Mouse (Mus musculus) left cerebral cortex, adult 11 months (tissue): Measurements from ENCODE around the gene Rnf41.

ENCODE experiments used
- DNase-seq: peaks from one replicate; pipeline ENCODE4 v3.0.0; 2022; ENCODE audit warnings: low spot score

The Rnf41 gene

DNA sequence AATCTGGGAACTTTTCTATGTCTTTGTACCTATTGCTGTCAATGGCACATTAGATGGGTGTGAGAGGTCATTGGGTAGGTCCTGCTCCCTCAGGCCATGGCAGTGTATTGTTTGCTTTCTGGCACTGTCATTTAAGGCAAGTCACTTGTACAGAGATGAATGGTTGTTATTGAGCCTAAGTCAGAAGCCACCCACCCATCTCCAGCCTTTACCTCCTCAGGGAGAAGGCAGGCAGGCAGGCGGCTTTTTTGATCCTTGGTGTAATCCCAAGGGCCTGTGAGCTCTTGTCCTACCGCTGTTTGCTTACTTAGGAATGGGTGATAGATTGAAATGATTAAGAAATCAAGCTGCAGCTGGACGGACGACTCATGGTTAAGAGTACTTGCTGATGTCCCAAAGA is 18.0 kb downstream of the Rnf41 start:
- DNase-seq, result no peak

- DNase-seq, result no peak
Measured at GRCm38 (mm10) chr10:128433417-128433816, 22.0 kb downstream of the Rnf41 start.

DNA sequence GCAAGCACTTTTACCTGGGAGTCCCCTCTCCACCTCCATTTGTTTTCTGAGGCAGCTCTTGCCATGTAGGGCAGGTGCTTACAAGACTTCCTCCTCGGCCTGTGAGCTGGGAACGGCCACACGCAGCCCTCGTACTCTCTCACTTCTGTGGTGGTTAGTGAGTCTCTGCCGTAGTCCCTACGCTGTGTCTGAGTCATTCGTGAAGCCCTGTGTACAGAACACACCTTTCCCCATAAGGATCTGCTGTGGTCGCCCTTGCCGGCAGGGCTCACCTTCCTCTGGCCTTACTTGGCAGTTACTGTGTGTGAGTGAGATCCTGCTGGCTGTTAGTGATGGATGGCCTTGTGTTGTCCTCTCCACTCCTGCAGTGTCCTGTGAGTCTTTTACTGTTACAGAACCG is 23.2 kb downstream of the Rnf41 start:
- DNase-seq, result no peak

DNA sequence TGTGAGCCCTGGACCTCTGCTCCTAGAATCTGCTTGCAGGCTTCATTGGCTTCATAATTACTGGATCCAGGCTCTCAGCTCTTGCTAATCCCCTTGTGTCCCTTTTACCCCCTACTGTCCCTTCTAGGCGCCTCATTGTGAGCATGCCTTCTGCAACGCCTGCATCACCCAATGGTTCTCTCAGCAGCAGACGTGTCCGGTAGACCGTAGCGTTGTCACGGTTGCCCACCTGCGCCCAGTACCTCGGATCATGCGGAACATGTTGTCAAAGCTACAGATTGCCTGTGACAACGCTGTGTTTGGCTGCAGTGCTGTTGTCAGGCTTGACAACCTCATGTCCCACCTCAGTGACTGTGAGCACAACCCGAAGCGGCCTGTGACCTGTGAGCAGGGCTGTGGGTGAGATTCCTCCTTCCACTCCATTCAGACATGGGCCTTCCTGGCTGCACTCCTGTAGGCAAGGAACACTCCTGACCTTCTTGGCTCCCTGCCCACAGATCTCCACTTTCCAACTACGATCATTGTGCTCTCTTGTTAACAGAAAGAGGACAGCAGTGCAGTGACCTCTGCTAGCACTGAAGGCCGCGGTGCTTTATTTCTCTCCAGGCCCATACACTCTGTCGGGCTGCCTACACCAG is 23.8 kb downstream of the Rnf41 start:
- DNase-seq, result no peak

DNA sequence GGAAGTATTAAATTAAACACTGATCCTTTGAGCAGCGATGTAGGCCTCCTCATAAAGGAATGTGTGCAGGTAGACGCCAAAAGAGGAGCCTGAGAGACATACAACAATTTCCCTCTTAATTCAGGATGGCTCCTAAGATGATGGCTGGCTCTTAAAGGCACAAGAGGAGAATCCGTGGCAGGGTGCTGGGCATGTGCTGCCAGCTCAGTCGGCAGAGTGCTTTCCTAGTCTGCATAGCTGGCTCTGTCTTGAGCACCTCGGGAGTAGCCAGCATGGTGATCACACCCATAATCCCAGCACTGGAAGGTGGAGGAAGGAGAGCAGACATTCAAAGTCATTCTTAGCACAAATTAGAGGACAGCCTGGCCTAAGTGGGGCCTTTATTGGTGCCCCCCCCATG is 24.4 kb downstream of the Rnf41 start:
- no peak for DNase-seq

- no peak for DNase-seq
Measured at GRCm38 (mm10) chr10:128436376-128436775, 24.9 kb downstream of the Rnf41 start.

DNA sequence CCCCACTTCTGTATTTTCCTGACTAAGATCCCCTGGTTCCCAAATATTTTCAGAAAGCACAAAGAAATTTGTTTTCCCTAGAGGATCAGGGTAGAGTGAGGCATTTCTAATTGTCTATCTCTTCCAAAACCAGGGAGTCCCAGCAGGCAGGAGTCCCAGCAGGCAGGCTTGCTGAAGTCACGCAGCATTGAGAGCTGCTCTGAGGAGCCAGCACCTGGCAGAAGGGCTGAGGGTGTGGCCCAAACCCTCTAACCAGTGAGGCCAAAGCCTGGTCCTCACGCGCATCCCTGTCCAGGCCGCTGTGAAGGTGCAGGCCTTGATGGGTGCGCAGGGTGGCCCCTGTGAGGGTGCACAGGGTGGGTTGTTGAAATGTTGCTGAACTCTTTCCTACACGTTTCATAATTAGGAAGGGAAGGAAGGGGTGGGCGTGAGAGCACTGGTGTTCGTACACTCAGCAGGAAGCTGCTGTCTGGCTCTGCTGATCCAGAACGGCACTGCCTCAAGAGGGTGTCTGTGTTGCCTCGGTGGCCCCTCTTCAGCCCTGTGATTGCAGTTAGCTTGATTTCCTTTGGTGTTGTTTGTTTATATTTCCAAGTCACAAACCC is 27.3 kb downstream of the Rnf41 start:
- peak; percentile 42 for DNase-seq

- DNase-seq, result no peak
Measured at GRCm38 (mm10) chr10:128440407-128440806, 28.9 kb downstream of the Rnf41 start.

DNA sequence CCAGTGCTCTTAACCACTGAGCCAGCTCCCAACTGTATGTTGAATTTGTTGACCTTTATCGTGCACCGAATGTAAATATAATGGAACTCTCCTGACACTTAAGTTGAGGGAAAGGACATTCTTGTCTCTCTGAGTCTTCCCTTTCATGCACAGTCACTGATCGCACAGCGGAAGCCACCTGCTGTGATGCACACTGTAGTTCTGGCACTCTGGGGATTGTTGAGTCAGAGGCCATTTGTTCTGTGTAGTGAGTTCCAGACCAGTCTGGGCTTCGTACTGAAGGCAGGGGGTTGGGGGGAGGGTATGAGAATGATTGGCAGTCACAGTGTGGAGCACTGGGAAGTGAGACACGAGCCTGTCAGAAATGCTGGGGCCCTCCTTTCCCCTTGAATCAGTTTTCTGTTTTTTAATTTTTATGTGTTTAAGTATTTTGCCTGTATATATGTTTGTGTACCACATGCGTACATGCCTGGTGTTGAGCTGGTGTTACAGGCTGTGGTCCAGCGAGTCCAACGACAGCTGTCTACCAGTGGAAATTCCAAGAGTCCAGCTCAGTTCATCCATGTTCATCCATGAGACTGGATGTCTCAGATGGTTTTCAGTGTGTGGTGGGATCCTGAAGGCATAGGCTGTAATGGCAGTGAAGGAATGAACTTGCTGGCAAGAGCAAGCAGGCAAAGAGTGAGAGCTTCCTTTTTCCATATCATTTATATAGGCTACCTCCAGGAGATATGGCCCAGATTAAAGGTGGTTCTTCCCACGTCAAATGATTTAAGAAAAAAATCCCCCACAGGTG is 30.1 kb downstream of the Rnf41 start:
- DNase-seq, result no peak

- DNase-seq, result no peak
Measured at GRCm38 (mm10) chr10:128442718-128443117, 31.3 kb downstream of the Rnf41 start.

GRCm38 (mm10) chr10:128444354-128444753 is 32.9 kb downstream of the Rnf41 start:
- DNase-seq, result no peak

GRCm38 (mm10) chr10:128445407-128445806 is 34.0 kb downstream of the Rnf41 start:
- DNase-seq, result no peak

- DNase-seq, result no peak
Measured at GRCm38 (mm10) chr10:128451014-128451413, 39.6 kb downstream of the Rnf41 start.

- no peak for DNase-seq
Measured at GRCm38 (mm10) chr10:128454471-128454870, 43.0 kb downstream of the Rnf41 start.

- peak; percentile 35 for DNase-seq
Measured at GRCm38 (mm10) chr10:128455280-128455679, 43.8 kb downstream of the Rnf41 start.

- no peak for DNase-seq
Measured at GRCm38 (mm10) chr10:128457676-128458075, 46.2 kb downstream of the Rnf41 start.

- peak; percentile 78 for DNase-seq
Measured at GRCm38 (mm10) chr10:128458348-128458718, 46.9 kb downstream of the Rnf41 start.

- DNase-seq, result peak; percentile 61
Measured at GRCm38 (mm10) chr10:128458719-128459408, 47.4 kb downstream of the Rnf41 start, which contains the start of gene Smarcc2. Gene Smarcc2, plus strand, starts transcription at chr10:128459248.

- no peak for DNase-seq
Measured at GRCm38 (mm10) chr10:128459409-128460269, 48.2 kb downstream of the Rnf41 start.

DNA sequence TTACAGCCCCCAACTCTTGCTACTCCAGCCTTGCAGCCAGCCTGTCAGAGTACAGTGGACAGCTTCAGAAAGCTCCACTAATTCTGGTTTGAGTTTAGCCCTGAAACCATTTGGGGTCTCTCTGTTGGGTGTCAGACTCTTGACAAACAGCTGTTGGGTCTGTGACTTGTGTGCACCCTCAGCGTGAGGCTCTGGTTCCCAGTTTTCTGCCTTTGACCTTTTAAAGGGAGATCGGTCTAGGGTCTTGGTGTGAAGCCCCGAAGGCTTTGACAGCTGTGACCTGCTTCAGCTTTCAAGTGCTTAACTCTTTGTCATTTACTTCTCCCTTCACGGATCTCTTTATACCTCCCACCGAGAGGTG is 48.8 kb downstream of the Rnf41 start:
- no peak for DNase-seq

DNA sequence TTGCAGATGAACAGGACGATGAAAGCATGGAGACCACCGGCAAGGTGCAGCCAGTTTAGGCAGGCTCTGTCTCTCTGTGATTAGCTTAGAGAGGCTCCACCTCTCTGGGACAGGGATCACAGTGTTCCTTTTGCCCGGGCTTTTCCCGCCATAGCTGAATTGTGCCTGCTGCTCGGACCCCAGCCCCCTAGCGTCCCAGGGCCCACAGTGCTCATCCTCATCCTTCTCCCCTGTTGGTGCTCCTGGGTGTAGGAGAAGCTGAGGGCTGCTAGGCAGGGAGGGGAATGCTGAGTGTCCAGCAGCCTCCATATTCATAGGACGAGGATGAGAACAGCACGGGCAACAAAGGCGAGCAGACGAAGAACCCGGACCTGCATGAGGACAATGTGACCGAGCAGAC is 62.9 kb downstream of the Rnf41 start:
- DNase-seq, result no peak

DNA sequence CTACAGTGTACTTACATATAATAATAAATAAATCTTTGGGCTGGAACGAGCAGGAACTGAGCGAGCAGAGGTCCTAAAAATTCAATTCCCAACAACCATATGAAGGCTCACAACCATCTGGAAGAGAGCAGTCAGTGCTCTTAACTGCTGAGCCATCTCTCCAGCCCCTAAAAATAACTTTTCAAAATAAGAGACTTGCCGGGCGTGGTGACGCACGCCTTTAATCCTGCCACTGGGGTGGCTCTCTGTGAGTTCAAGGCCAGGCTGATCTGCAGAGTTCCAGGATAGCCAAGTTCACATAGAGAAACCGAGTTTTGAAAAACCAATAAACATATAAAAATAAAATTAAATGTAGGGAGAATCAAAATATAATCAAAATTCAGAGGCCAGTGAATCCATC is 74.9 kb downstream of the Rnf41 start:
- no peak for DNase-seq
